Mouse (Mus musculus) heart, postnatal 0 days (tissue): ENCODE results near the gene Clybl. TPM values are rescaled to one million over a fixed set of nuclear protein-coding genes. Genes with fewer than 3 reads are reported as not detected.

Source experiments
- ATAC-seq: fragments of 200-750 bp; cut with Nextera tagmentation; 2 replicates; pipeline ENCODE4 v1.8.0; 2017; ENCODE audit warnings: low read depth, moderate number of reproducible peaks, moderate library complexity; ENCODE audit not compliant: insufficient read depth
- DNase-seq: peaks from one replicate; pipeline ENCODE4 v3.0.0-alpha.2; 2016; ENCODE audit warnings: low spot score
- H3K27ac ChIP-seq: fragments of 300-500 bp; sonication (generic); 2 replicates; pipeline ENCODE4 v1.5.1; 2014; ENCODE audit warnings: low read depth, mild to moderate bottlenecking
- H3K27me3 ChIP-seq: fragments of 300-500 bp; sonication (generic); 2 replicates; pipeline ENCODE4 v1.6.1; 2014; ENCODE audit warnings: low read length, mixed read lengths; ENCODE audit not compliant: control insufficient read depth, insufficient read depth
- H3K36me3 ChIP-seq: fragments of 300-500 bp; sonication (generic); replicated peaks from 2 replicates; pipeline ENCODE4 v1.6.1; 2014; ENCODE audit warnings: low read length, mixed read lengths; ENCODE audit not compliant: control insufficient read depth, insufficient read depth
- H3K4me1 ChIP-seq: fragments of 300-500 bp; sonication (generic); 2 replicates; pipeline ENCODE4 v1.6.1; 2014; ENCODE audit warnings: antibody characterized with exemption; ENCODE audit not compliant: control insufficient read depth, insufficient read depth
- H3K4me2 ChIP-seq: fragments of 300-500 bp; sonication (generic); 2 replicates; pipeline ENCODE4 v1.6.1; 2014; ENCODE audit warnings: low read depth, mild to moderate bottlenecking, low read length, moderate library complexity
- H3K4me3 ChIP-seq: fragments of 300-500 bp; sonication (generic); 2 replicates; pipeline ENCODE4 v1.5.1; 2014; ENCODE audit warnings: low read depth, low read length
- H3K9ac ChIP-seq: fragments of 300-500 bp; sonication (generic); replicated peaks from 2 replicates; pipeline ENCODE4 v1.6.1; 2014; ENCODE audit warnings: low read depth, low read length, mixed read lengths
- H3K9me3 ChIP-seq: fragments of 300-500 bp; sonication (generic); replicated peaks from 2 replicates; pipeline ENCODE4 v1.6.1; 2016; ENCODE audit warnings: low read length; ENCODE audit not compliant: control insufficient read depth
- CTCF ChIP-seq: IDR thresholded peaks from 2 replicates; pipeline ENCODE4 v1.5.1; 2016; ENCODE audit warnings: antibody characterized with exemption, control low read depth, low read depth
- EP300 ChIP-seq: IDR thresholded peaks from 2 replicates; pipeline ENCODE4 v1.6.1; 2016; ENCODE audit warnings: antibody characterized with exemption, low read depth
- WGBS: fragments of 180-500 bp; shearing (Covaris S2); extraction: QIAGEN DNeasy Blood & Tissue Kit; methylation state at CpG from one replicate; pipeline ENCODE4 v1.1.7; 2014; 5-methylcytosine and 5-hydroxymethylcytosine counted together
- polyA plus RNA-seq: library from polyadenylated mRNA; unstranded; fragments of >200 nt; fragmentation: Nextera tagmentation; extraction: Ambion mirVana; gene quantifications from 2 replicates; pipeline ENCODE4 v1.2.1, GENCODE M21; 2015
- total RNA-seq: library from RNA; depleted of rRNA; stranded (reverse); fragments of >200 nt; gene quantifications from 2 replicates; pipeline ENCODE4 v1.2.3, GENCODE M21; 2014; ENCODE audit warnings: low replicate concordance

The Clybl gene
- total and polyA plus RNA-seq, 2 experiments from 2014 or later = 74.6 to 111 TPM

DNA sequence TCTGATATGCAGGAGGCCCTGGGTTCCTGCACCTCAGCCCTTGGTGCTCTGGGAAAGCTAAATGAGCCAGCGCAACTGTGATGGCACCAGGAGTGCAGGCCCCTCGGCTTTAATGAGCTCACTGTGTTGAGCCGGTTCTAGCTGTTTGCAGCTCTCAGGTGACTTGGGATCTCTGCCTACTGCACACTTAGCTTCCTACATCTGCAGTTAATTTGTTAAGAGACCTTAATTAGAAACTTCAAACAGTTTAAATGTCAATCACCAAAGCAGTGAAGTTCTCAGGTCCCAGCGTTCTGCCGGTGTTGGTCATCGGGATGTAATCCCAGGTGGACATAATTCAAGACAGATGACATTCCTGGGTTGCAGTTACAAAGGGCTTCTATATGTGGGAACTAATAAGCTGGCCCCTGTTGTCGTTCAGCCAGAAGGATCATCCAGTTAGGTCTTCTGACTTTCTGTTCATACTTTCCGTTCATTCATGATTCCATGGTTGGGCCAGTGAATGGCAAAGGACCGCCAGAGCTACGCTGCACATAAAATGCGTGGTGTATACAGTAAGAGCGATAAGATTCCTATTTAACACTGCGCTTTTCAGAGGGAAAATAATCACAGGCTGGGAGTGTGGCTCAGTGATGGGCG, 18.9 kb downstream of the Clybl start:
- H3K4me3 ChIP-seq = no peak overlapping the region
- WGBS = 78% methylated on average over 14 of the region's 14 CpGs
- H3K4me2 ChIP-seq = no peak overlapping the region
- DNase-seq (no peak), ATAC-seq (no peak)
- H3K9ac ChIP-seq = no peak overlapping the region
- no peaks in the 10 kb centered on the region for H3K4me1 ChIP-seq
- H3K36me3 ChIP-seq = no peaks in the 10 kb centered on the region
- peaks cover 3% of the 10 kb centered on the region; the same call in 1 of the 2 replicates for H3K9me3 ChIP-seq
- no peak overlapping the region for H3K27ac ChIP-seq
- no peaks in the 10 kb centered on the region for H3K27me3 ChIP-seq
- TF ChIP-seq EP300 (no peak), CTCF (no peak)

DNA sequence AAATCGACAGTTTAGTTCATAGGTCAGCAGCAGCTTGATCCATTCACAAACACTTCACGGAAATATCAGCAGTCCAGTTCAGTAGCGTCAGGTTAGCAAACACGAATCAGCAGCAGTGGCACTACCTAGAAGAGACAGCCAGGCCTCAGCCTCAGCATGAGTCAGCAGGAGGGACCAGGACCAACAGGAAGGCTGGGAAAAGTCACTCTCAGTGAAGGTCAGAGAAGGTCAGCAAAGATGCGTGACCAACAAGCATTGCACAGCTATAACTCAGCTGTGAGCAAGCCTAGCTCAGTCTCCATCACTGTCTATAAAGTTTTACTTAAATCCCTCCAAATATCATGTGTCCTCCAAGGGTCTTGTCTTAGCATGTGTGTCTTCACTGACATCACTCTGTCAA, 27.7 kb downstream of the Clybl start:
- no peak for ATAC-seq
- Histone ChIP-seq H3K4me2 (no peak overlapping the region), H3K4me1 (no peaks in the 10 kb centered on the region), H3K9me3 (no peaks in the 10 kb centered on the region), H3K27ac (no peak overlapping the region), H3K36me3 (no peaks in the 10 kb centered on the region), H3K9ac (no peak overlapping the region), H3K27me3 (no peaks in the 10 kb centered on the region), H3K4me3 (no peak overlapping the region)
- no peak for TF ChIP-seq EP300
- TF ChIP-seq CTCF = no peak
- WGBS = 77% methylated on average over 5 of the region's 5 CpGs
- no peak for DNase-seq

DNA sequence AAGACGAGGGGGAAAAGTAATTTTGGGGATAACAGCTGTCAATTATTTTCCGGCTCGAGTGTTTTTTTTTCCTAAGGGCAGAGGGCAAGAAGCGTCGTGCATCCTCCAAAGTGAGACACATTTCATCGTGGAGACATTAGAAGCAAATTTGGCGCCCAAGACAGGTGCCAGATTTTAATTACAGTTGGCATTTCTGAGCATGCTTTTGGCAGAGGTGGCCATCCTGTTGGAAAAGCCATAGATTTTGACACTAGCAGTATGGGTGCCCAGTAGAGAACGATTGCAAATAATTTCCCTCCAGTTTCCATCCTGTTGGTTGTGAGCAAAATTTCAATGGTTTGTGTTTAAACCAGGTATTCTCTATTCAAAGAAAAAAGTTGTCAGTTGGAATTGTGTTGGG, 32.1 kb downstream of the Clybl start:
- Histone ChIP-seq H3K9me3 (no peaks in the 10 kb centered on the region), H3K4me1 (no peaks in the 10 kb centered on the region), H3K4me2 (no peak overlapping the region), H3K27ac (no peak overlapping the region), H3K27me3 (no peaks in the 10 kb centered on the region), H3K4me3 (no peak overlapping the region), H3K9ac (no peak overlapping the region), H3K36me3 (no peaks in the 10 kb centered on the region)
- no peak for TF ChIP-seq EP300
- no peak for TF ChIP-seq CTCF
- ATAC-seq (no peak), DNase-seq (no peak)
- WGBS = 82% methylated on average over 8 of the region's 8 CpGs

DNA sequence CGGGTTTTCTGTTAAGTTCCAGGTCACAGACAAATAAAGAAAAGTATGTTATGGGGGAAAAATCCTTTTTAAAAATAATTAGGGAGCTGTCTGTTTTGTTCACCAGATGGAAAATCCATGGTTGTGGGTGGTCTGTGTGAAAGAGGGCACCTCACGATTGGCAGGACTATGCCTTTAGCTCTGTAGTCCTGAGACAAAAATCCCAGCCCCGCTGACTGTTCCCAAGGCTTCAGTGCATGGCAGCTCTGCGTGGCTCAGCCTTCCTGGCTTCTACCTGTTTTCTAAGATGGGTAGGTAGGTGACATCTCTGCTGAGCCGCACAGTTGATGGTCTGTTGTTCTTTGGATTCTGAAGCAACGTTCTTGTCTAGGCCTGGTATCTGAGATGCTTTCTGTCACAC, 32.6 kb downstream of the Clybl start:
- Histone ChIP-seq H3K4me3 (no peak overlapping the region), H3K9ac (no peak overlapping the region), H3K36me3 (no peaks in the 10 kb centered on the region), H3K9me3 (0 out of 2 replicates have a peak, but pooled peaks cover under 1% of the 10 kb centered on the region), H3K4me1 (no peaks in the 10 kb centered on the region), H3K27ac (no peak overlapping the region), H3K4me2 (no peak overlapping the region), H3K27me3 (no peaks in the 10 kb centered on the region)
- DNase-seq = no peak
- TF ChIP-seq CTCF (no peak), EP300 (no peak)
- no peak for ATAC-seq
- 91% methylated on average over 6 of the region's 6 CpGs for WGBS

DNA sequence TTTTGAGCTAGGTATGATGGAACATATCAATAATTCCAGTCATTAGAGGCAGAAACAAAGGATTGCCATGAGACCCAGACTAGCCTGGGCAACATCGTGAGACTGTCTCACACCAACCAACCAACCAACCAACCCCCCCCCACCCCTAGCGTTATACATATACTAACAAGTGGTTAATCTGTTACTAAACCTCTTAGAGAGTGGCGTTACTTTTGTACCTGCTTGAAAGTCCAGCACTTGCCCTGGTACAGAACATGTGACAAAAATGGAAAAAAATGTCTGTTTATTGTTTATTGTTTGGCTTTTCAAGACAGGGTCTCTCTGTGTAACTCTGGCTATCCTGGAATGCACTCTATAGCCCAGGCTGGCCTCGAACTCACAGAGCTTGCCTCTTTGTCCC, 35.7 kb downstream of the Clybl start:
- H3K9ac ChIP-seq = no peak overlapping the region
- H3K27ac ChIP-seq = no peak overlapping the region
- no peaks in the 10 kb centered on the region for H3K27me3 ChIP-seq
- DNase-seq (no peak), ATAC-seq (no peak)
- H3K4me3 ChIP-seq = no peak overlapping the region
- H3K4me2 ChIP-seq = no peak overlapping the region
- no peaks in the 10 kb centered on the region for H3K4me1 ChIP-seq
- H3K9me3 ChIP-seq = 0 out of 2 replicates have a peak, but pooled peaks cover 4% of the 10 kb centered on the region
- WGBS = 81% methylated on average over 4 of the region's 4 CpGs
- TF ChIP-seq CTCF = no peak
- no peak for TF ChIP-seq EP300
- H3K36me3 ChIP-seq = no peaks in the 10 kb centered on the region

DNA sequence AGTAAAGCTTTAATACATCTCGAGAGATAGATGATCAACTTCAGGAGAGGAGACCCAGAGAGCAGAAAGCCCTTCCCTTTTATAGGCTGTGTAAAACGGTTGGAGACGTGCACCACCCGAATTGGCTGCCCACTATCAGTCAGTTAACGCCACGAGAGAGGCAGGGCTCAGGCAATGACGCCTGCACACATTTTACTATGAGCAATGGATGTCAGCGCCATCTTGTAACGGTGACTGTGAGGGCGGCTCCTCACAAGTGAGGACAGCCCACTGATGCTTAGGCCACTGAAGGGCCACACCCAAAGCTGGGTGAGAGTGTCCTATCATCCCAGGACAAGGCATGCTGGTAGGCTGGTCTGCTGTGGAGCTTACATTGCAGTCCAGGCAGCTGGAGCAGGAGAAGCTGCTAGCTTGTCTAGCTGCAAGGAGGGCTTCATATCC, 41.5 kb downstream of the Clybl start:
- Histone ChIP-seq H3K4me3 (no peak overlapping the region), H3K9ac (no peak overlapping the region), H3K4me2 (no peak overlapping the region), H3K27ac (no peak overlapping the region), H3K4me1 (no peaks in the 10 kb centered on the region), H3K27me3 (peaks cover 19% of the 10 kb centered on the region), H3K9me3 (0 out of 2 replicates have a peak, but pooled peaks cover 4% of the 10 kb centered on the region), H3K36me3 (no peaks in the 10 kb centered on the region)
- TF ChIP-seq CTCF (no peak), EP300 (no peak)
- no peak for DNase-seq
- ATAC-seq = no peak
- 55% methylated on average over 10 of the region's 10 CpGs for WGBS
